Mouse (Mus musculus) C2C12 (cell line): ENCODE measurements around the gene Vmn1r175.
"Not testable (repeated sequence)": the region's sequence is repeated elsewhere in the genome, so short reads cannot be mapped to it uniquely, and the experiment has no call there.

Experiments used
- CEBPB ChIP-seq: IDR thresholded peaks from one replicate; pipeline ENCODE4 v1.6.1; 2011; ENCODE audit warnings: low read depth, mild to moderate bottlenecking, control low read depth, moderate library complexity
- CTCF ChIP-seq: IDR thresholded peaks from one replicate; pipeline ENCODE4 v1.5.1; 2011; ENCODE audit not compliant: control insufficient read depth, insufficient read depth, insufficient read length
- MAX ChIP-seq: IDR thresholded peaks from one replicate; pipeline ENCODE4 v1.6.1; 2011; ENCODE audit warnings: mild to moderate bottlenecking, control low read depth
- MYOD1 ChIP-seq: IDR thresholded peaks from one replicate; pipeline ENCODE4 v1.6.1; 2011; ENCODE audit warnings: low read depth; ENCODE audit not compliant: control insufficient read depth, insufficient read length
- MYOG ChIP-seq: IDR thresholded peaks from one replicate; pipeline ENCODE4 v1.6.1; 2011; ENCODE audit not compliant: control insufficient read depth, insufficient read length; ENCODE audit errors: extremely low read depth
- USF1 ChIP-seq: IDR thresholded peaks from one replicate; pipeline ENCODE4 v1.6.1; 2011; ENCODE audit warnings: low read depth, mild to moderate bottlenecking, control low read depth, moderate library complexity

- TF ChIP-seq MYOD1, USF1, CTCF, MAX, MYOG, CEBPB: not testable (repeated sequence)
These were observed 26.8 kb upstream of the Vmn1r175 start, which contains the start of gene Vmn1r176 for GRCm38 (mm10) chr7:23837272-23837671.
